ENCODE assay signal across 7 mouse cellular contexts in genomic region chr17:34123518-34123917, GRCm38 (mm10). TPM values are rescaled to one million over a fixed set of nuclear protein-coding genes. Genes with fewer than 3 reads are reported as not detected.
DNase-seq lines count a peak whose midpoint lies in the region; ATAC-seq and TF ChIP-seq lines count a peak whose summit lies in the region.

No protein-coding gene starts in this region.

- H3K4me2 ChIP-seq in embryonic facial prominence, embryonic 12.5 days (replicated peaks): peak overlapping the region; percentile 94
- H3K4me2 ChIP-seq in hindbrain, embryonic 14.5 days (replicated peaks): peak overlapping the region; percentile 94

- no peaks in the 10 kb centered on the region for H3K27me3 ChIP-seq in spleen, adult 2 months (ENCODE audit: control insufficient read depth, insufficient read depth, low read length)
- no peaks in the 10 kb centered on the region for H3K27me3 ChIP-seq in embryonic facial prominence, embryonic 12.5 days
- no peaks in the 10 kb centered on the region for H3K27me3 ChIP-seq in hindbrain, embryonic 14.5 days (ENCODE audit: control insufficient read depth, insufficient read depth, low read length)

- no peak for DNase-seq in spleen, adult 2 months (ENCODE audit: low read depth in 1 of 2, low spot score in 2 of 2)
- no peak for DNase-seq in spleen, postnatal 14 days (ENCODE audit: low spot score in 2 of 2)
- DNase-seq in hindbrain, embryonic 14.5 days (ENCODE audit: low spot score): no peak
- peak; percentile 61 for DNase-seq in lung, postnatal 25 days (ENCODE audit: low spot score)
- DNase-seq in left cerebral cortex, adult 9 months (ENCODE audit: low spot score in 2 of 2): no peak
- DNase-seq in frontal cortex, postnatal 36 days (ENCODE audit: low spot score in 2 of 2): no peak

- H3K9me3 ChIP-seq in embryonic facial prominence, embryonic 12.5 days: no peaks in the 10 kb centered on the region
- H3K9me3 ChIP-seq in hindbrain, embryonic 14.5 days (ENCODE audit: control insufficient read depth, low read length): no peaks in the 10 kb centered on the region

- peak overlapping the region; percentile 97 for H3K9ac ChIP-seq in embryonic facial prominence, embryonic 12.5 days
- peak overlapping the region; percentile 90 for H3K9ac ChIP-seq in hindbrain, embryonic 14.5 days

- peaks cover 8% of the 10 kb centered on the region for H3K36me3 ChIP-seq in spleen, adult 2 months (ENCODE audit: control insufficient read depth, insufficient read depth, low read length)
- H3K36me3 ChIP-seq in embryonic facial prominence, embryonic 12.5 days: peaks cover 6% of the 10 kb centered on the region
- peaks cover 5% of the 10 kb centered on the region for H3K36me3 ChIP-seq in hindbrain, embryonic 14.5 days (replicated peaks; ENCODE audit: control insufficient read depth, insufficient read depth)

- H3K27ac ChIP-seq in spleen, adult 2 months (ENCODE audit: insufficient read depth, low read length): peak overlapping the region; percentile 30
- peak overlapping the region; percentile 100 for H3K27ac ChIP-seq in embryonic facial prominence, embryonic 12.5 days
- H3K27ac ChIP-seq in hindbrain, embryonic 14.5 days: peak overlapping the region; percentile 100

- 18% methylated on average over 2 of the region's 2 CpGs for WGBS in spleen, adult 2 months
- 6% methylated on average over 2 of the region's 2 CpGs for WGBS in embryonic facial prominence, embryonic 12.5 days
- 4% methylated on average over 2 of the region's 2 CpGs for WGBS in hindbrain, embryonic 14.5 days

- no peak for ATAC-seq in embryonic facial prominence, embryonic 12.5 days (ENCODE audit: insufficient number of reproducible peaks, insufficient read depth, low FRiP score, low TSS enrichment)
- no peak for ATAC-seq in hindbrain, embryonic 14.5 days (ENCODE audit: low FRiP score)

- no peak for TF ChIP-seq POLR2A in spleen, adult 2 months (IDR thresholded peaks at IDR 0.05; ENCODE audit: low read depth, low read length)

- H3K4me3 ChIP-seq in spleen, adult 2 months (ENCODE audit: extremely low read depth, insufficient read depth, insufficient read length): peak overlapping the region; percentile 72
- peak overlapping the region; percentile 79 for H3K4me3 ChIP-seq in embryonic facial prominence, embryonic 12.5 days
- H3K4me3 ChIP-seq in hindbrain, embryonic 14.5 days (replicated peaks; ENCODE audit: low read length): peak overlapping the region; percentile 88

- no peak for TF ChIP-seq CTCF in spleen, adult 2 months (IDR thresholded peaks at IDR 0.05; ENCODE audit: extremely low read depth, insufficient read depth, insufficient read length, insufficient replicate concordance)

- H3K4me1 ChIP-seq in spleen, adult 2 months (ENCODE audit: control insufficient read depth, insufficient read depth, insufficient read length): peaks cover 24% of the 10 kb centered on the region; the same call in 1 of the 2 replicates
- peaks cover 18% of the 10 kb centered on the region for H3K4me1 ChIP-seq in embryonic facial prominence, embryonic 12.5 days
- H3K4me1 ChIP-seq in hindbrain, embryonic 14.5 days (replicated peaks; ENCODE audit: control insufficient read depth, insufficient read depth, low read length): peaks cover 14% of the 10 kb centered on the region

RNA-seq across cellular contexts. Expression of gene Brd2, which starts 1.1 kb away (rescaled TPM):
- polyA plus RNA-seq in spleen, adult 2 months (2012; rRNA removed): 97.9 and 112 TPM in 2 replicates
- polyA plus RNA-seq in embryonic facial prominence, embryonic 12.5 days (2016; fragmentation: Nextera tagmentation; extraction: Ambion mirVana): 119 and 131 TPM in 2 replicates
- 133 and 136 TPM in 2 replicates for polyA plus RNA-seq in hindbrain, embryonic 14.5 days (2014; fragmentation: Nextera tagmentation; extraction: Ambion mirVana)

RNA-seq across cellular contexts. Expression of gene H2-DMa, which starts 4.2 kb away (rescaled TPM):
- polyA plus RNA-seq in spleen, adult 2 months (2012; rRNA removed): 302 and 363 TPM in 2 replicates
- 12.3 and 16.7 TPM in 2 replicates for polyA plus RNA-seq in embryonic facial prominence, embryonic 12.5 days (2016; fragmentation: Nextera tagmentation; extraction: Ambion mirVana)
- 19.2 and 20.2 TPM in 2 replicates for polyA plus RNA-seq in hindbrain, embryonic 14.5 days (2014; fragmentation: Nextera tagmentation; extraction: Ambion mirVana)

RNA-seq across cellular contexts. Expression of gene H2-DMb2, which starts 19.6 kb away (rescaled TPM):
- polyA plus RNA-seq in spleen, adult 2 months (2012; rRNA removed): 456 and 587 TPM in 2 replicates
- polyA plus RNA-seq in embryonic facial prominence, embryonic 12.5 days (2016; fragmentation: Nextera tagmentation; extraction: Ambion mirVana): 0.19 and 0.42 TPM in 2 replicates
- 0.16 TPM in 1 of 2 replicates, not detected in the other for polyA plus RNA-seq in hindbrain, embryonic 14.5 days (2014; fragmentation: Nextera tagmentation; extraction: Ambion mirVana)

RNA-seq across cellular contexts. Expression of gene H2-DMb1, which starts 29.4 kb away (rescaled TPM):
- polyA plus RNA-seq in spleen, adult 2 months (2012; rRNA removed): 322 and 426 TPM in 2 replicates
- 2.0 and 2.4 TPM in 2 replicates for polyA plus RNA-seq in embryonic facial prominence, embryonic 12.5 days (2016; fragmentation: Nextera tagmentation; extraction: Ambion mirVana)
- 0.72 and 0.76 TPM in 2 replicates for polyA plus RNA-seq in hindbrain, embryonic 14.5 days (2014; fragmentation: Nextera tagmentation; extraction: Ambion mirVana)

RNA-seq across cellular contexts. Expression of gene H2-Oa, which starts 31.4 kb away (rescaled TPM):
- polyA plus RNA-seq in spleen, adult 2 months (2012; rRNA removed): 228 and 326 TPM in 2 replicates
- 0.43 and 0.48 TPM in 2 replicates for polyA plus RNA-seq in embryonic facial prominence, embryonic 12.5 days (2016; fragmentation: Nextera tagmentation; extraction: Ambion mirVana)
- polyA plus RNA-seq in hindbrain, embryonic 14.5 days (2014; fragmentation: Nextera tagmentation; extraction: Ambion mirVana): 0.29 TPM in 1 of 2 replicates, not detected in the other

Comparison
In these comparisons a context has a peak if more than half of its experiments do, and no peak if none do; other contexts are left out.
1. H3K27ac ChIP-seq: peak in every context shown above with its lines; median percentile 100 in embryonic facial prominence, embryonic 12.5 days; 100 in hindbrain, embryonic 14.5 days; 30 in spleen, adult 2 months.
2. RNA of gene H2-DMa, which starts 4.2 kb away (polyA plus RNA-seq): 302 to 363 TPM in spleen, adult 2 months; 19.2 to 20.2 TPM in hindbrain, embryonic 14.5 days and 12.3 to 16.7 TPM in embryonic facial prominence, embryonic 12.5 days; every median in the first group is over 10 times any median in the second.
3. RNA of gene H2-DMb2, which starts 19.6 kb away (polyA plus RNA-seq): 456 to 587 TPM in spleen, adult 2 months; 0.19 to 0.42 TPM in embryonic facial prominence, embryonic 12.5 days and 0.16 TPM in hindbrain, embryonic 14.5 days; every median in the first group is over 100 times any median in the second.
4. Peak in every context shown above with its lines, with median percentiles within 50 percentile points of each other: H3K4me3 ChIP-seq.